Mouse (Mus musculus): ENCODE measurements around the gene Mpp3. TPM values are rescaled to one million over a fixed set of nuclear protein-coding genes. Genes with fewer than 3 reads are reported as not detected.
A peak's percentile ranks its signal among the peaks of the same experiment; 100 is the strongest.

Mpp3 gene
- total and polyA plus RNA-seq, 3 experiments, result 0.22 TPM; not detected in 2

- Histone ChIP-seq H3K4me1 (ENCODE audit: insufficient read depth, low read depth, low read length) (peaks cover 19% of the 10 kb centered on the region), H3K9me3 (replicated peaks) (no peaks in the 10 kb centered on the region), H3K36me3 (replicated peaks) (peaks cover 84% of the 10 kb centered on the region), H3K27me3 (ENCODE audit: insufficient read depth, low read length) (no peaks in the 10 kb centered on the region), H3K4me3 (ENCODE audit: low read depth, low read length) (no peak overlapping the region)
- no peak for DNase-seq (ENCODE audit: low spot score)
- ATAC-seq (ENCODE audit: extremely low read depth, insufficient number of reproducible peaks, low FRiP score, poor library complexity, severe bottlenecking), result no peak
- TF ChIP-seq GATA2 (IDR thresholded peaks at IDR 0.05; ENCODE audit: borderline replicate concordance, low read depth, low read length), result no peak
- no peak for TF ChIP-seq GATA1 (IDR thresholded peaks at IDR 0.05; ENCODE audit: borderline replicate concordance, low read length)
- TF ChIP-seq CTCF (IDR thresholded peaks at IDR 0.05; ENCODE audit: low read depth, low read length), result no peak
- TF ChIP-seq POLR2AphosphoS5 (IDR thresholded peaks at IDR 0.05; ENCODE audit: insufficient replicate concordance, low read depth, low read length), result no peak
- no peak for TF ChIP-seq TAL1 (conservative IDR thresholded peaks at IDR 0.05; ENCODE audit: low read depth, low read length)
Measured at GRCm38 (mm10) chr11:102063076-102063475, 34.8 kb upstream of the Mpp3 start.

DNA sequence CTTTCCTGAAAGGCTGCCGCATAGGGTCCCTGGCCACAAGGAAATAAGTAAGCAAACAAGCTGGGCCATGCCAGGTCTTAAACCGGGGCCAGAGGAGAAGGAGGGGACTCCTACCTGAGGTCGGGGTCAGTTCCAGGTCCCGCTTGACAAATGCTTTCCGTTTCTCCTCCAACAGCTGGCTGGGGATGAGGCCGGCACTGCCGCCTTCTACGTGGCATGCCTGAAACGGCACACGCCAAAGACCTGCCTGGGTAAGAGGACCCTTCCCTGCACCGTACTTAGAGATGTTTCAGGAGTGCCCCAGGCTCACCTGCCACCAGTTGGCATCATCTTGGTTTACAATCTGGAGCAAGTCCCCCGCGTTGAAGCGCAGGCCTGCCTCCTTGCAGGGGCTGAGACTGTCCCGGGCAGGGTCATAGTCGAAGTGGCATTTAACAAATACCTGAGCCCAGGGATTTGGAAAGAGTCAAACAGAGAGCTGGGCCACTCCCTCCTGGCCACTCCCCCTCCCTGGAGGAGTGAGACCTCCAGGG, 33.7 kb upstream of the Mpp3 start:
- no peaks in the 10 kb centered on the region for H3K27me3 ChIP-seq (ENCODE audit: insufficient read depth, low read length)
- DNase-seq (ENCODE audit: low spot score) (no peak), ATAC-seq (ENCODE audit: extremely low read depth, insufficient number of reproducible peaks, low FRiP score, poor library complexity, severe bottlenecking) (no peak)
- H3K36me3 ChIP-seq (replicated peaks), result peaks cover 84% of the 10 kb centered on the region
- H3K4me1 ChIP-seq (ENCODE audit: insufficient read depth, low read depth, low read length), result peaks cover 21% of the 10 kb centered on the region
- no peaks in the 10 kb centered on the region for H3K9me3 ChIP-seq (replicated peaks)
- no peak overlapping the region for H3K4me3 ChIP-seq (ENCODE audit: low read depth, low read length)
- TF ChIP-seq POLR2AphosphoS5 (IDR thresholded peaks at IDR 0.05; ENCODE audit: insufficient replicate concordance, low read depth, low read length) (no peak), GATA2 (IDR thresholded peaks at IDR 0.05; ENCODE audit: borderline replicate concordance, low read depth, low read length) (no peak), GATA1 (IDR thresholded peaks at IDR 0.05; ENCODE audit: borderline replicate concordance, low read length) (no peak), TAL1 (conservative IDR thresholded peaks at IDR 0.05; ENCODE audit: low read depth, low read length) (no peak), CTCF (IDR thresholded peaks at IDR 0.05; ENCODE audit: low read depth, low read length) (no peak)

DNA sequence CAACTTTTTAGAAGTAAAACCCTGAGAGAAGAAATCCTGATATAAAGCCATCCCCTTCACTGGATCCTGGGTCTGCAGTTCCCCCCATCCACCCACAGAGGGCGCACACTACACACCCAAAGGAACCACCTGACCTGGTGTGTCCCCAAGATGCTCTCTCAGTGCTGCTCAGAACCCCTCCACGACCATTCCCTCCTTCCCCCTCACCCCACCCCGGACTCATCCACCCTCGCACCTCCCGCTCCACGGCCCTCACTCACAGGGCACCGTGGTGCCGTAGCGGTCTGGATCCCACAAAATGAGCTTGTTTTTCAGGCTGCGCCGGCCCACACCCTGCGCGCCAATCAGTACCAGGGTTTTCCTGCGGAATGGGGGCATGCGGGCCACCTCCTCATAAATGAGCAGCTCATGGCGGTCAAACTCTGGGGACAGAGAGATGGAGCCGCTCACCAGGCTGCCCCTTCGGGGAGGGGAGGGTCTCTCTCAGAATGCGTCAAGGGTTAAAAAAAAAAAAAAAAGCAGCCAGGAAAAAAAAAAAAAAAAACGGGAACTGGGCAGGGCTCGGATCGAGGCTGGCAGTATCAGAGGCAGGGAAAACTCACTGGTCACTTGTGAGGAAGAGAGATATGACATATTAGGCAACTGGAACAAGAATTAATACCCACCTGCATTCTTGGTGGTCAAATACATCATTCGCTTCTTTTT, 33.1 kb upstream of the Mpp3 start:
- no peaks in the 10 kb centered on the region for H3K27me3 ChIP-seq (ENCODE audit: insufficient read depth, low read length)
- no peak overlapping the region for H3K4me3 ChIP-seq (ENCODE audit: low read depth, low read length)
- ATAC-seq (ENCODE audit: extremely low read depth, insufficient number of reproducible peaks, low FRiP score, poor library complexity, severe bottlenecking), result no peak

DNA sequence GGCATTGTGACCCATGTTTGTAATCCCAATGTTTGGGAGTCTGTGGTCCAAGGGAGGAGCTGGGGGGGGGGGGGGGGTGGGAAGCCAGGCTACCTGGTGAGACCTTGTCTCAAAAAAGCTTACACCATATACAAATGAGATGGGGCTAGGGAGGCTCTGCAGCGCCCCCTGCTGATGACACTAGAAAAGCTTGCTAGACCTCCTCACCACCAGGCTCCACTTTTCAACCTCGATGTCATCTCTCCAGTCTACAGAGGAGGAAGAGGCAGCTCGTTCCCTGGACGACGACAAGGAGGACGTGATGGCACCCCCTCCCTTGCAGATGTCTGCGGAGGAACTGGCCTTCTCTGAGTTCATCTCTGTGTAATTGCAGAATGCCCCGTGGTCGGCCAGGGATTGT, 25.6 kb upstream of the Mpp3 start:
- ATAC-seq (ENCODE audit: extremely low read depth, insufficient number of reproducible peaks, low FRiP score, poor library complexity, severe bottlenecking) (no peak), DNase-seq (ENCODE audit: low spot score) (no peak)
- Histone ChIP-seq H3K9me3 (replicated peaks) (no peaks in the 10 kb centered on the region), H3K4me1 (ENCODE audit: insufficient read depth, low read depth, low read length) (peaks cover 4% of the 10 kb centered on the region), H3K27me3 (ENCODE audit: insufficient read depth, low read length) (peaks cover 36% of the 10 kb centered on the region), H3K36me3 (replicated peaks) (peaks cover 18% of the 10 kb centered on the region), H3K4me3 (ENCODE audit: low read depth, low read length) (no peak overlapping the region)
- no peak for TF ChIP-seq TAL1 (conservative IDR thresholded peaks at IDR 0.05; ENCODE audit: low read depth, low read length)
- no peak for TF ChIP-seq GATA2 (IDR thresholded peaks at IDR 0.05; ENCODE audit: borderline replicate concordance, low read depth, low read length)
- TF ChIP-seq CTCF (IDR thresholded peaks at IDR 0.05; ENCODE audit: low read depth, low read length), result peak; percentile 45
- no peak for TF ChIP-seq GATA1 (IDR thresholded peaks at IDR 0.05; ENCODE audit: borderline replicate concordance, low read length)
- TF ChIP-seq POLR2AphosphoS5 (IDR thresholded peaks at IDR 0.05; ENCODE audit: insufficient replicate concordance, low read depth, low read length), result no peak

More for the DNA sequence above, 33.1 kb upstream of the Mpp3 start:
- peak; percentile 91 for DNase-seq (ENCODE audit: low spot score)
- Histone ChIP-seq H3K36me3 (replicated peaks) (peaks cover 81% of the 10 kb centered on the region), H3K4me1 (ENCODE audit: insufficient read depth, low read depth, low read length) (peaks cover 22% of the 10 kb centered on the region), H3K9me3 (replicated peaks) (no peaks in the 10 kb centered on the region)
- peak; percentile 99 for TF ChIP-seq CTCF (IDR thresholded peaks at IDR 0.05; ENCODE audit: low read depth, low read length)
- TF ChIP-seq POLR2AphosphoS5 (IDR thresholded peaks at IDR 0.05; ENCODE audit: insufficient replicate concordance, low read depth, low read length), result no peak

- Histone ChIP-seq H3K27me3 (ENCODE audit: insufficient read depth, low read length) (peaks cover 40% of the 10 kb centered on the region), H3K9me3 (replicated peaks) (no peaks in the 10 kb centered on the region), H3K4me3 (ENCODE audit: low read depth, low read length) (no peak overlapping the region), H3K4me1 (ENCODE audit: insufficient read depth, low read depth, low read length) (peaks cover 4% of the 10 kb centered on the region), H3K36me3 (replicated peaks) (peaks cover 11% of the 10 kb centered on the region)
- DNase-seq (ENCODE audit: low spot score) (no peak), ATAC-seq (ENCODE audit: extremely low read depth, insufficient number of reproducible peaks, low FRiP score, poor library complexity, severe bottlenecking) (no peak)
- TF ChIP-seq POLR2AphosphoS5 (IDR thresholded peaks at IDR 0.05; ENCODE audit: insufficient replicate concordance, low read depth, low read length), result no peak
- no peak for TF ChIP-seq GATA2 (IDR thresholded peaks at IDR 0.05; ENCODE audit: borderline replicate concordance, low read depth, low read length)
- no peak for TF ChIP-seq CTCF (IDR thresholded peaks at IDR 0.05; ENCODE audit: low read depth, low read length)
- no peak for TF ChIP-seq GATA1 (IDR thresholded peaks at IDR 0.05; ENCODE audit: borderline replicate concordance, low read length)
- no peak for TF ChIP-seq TAL1 (conservative IDR thresholded peaks at IDR 0.05; ENCODE audit: low read depth, low read length)
Measured at GRCm38 (mm10) chr11:102053183-102053582, 24.9 kb upstream of the Mpp3 start.

DNA sequence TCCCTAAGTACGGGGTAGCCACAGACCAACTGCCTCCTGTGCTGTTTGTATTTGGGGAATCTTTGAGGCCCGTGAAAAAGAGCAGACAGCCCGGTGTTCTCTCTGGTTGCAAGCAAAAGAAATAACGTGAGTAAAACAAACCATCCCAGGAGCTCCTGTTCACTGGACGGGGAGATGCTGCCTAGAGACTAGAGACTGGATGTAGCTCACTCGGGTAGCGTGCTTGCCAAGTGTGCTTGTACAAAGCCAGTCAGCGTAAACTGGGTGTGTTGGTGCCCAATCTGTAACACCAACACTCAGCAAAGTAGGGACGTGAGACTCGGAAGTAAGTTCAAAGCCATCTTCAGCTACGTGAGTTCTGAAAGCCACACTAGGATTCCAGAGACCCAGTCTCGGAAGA, 24.4 kb upstream of the Mpp3 start:
- DNase-seq (ENCODE audit: low spot score), result no peak
- TF ChIP-seq GATA2 (IDR thresholded peaks at IDR 0.05; ENCODE audit: borderline replicate concordance, low read depth, low read length), result no peak
- TF ChIP-seq CTCF (IDR thresholded peaks at IDR 0.05; ENCODE audit: low read depth, low read length), result no peak
- TF ChIP-seq GATA1 (IDR thresholded peaks at IDR 0.05; ENCODE audit: borderline replicate concordance, low read length), result no peak
- TF ChIP-seq TAL1 (conservative IDR thresholded peaks at IDR 0.05; ENCODE audit: low read depth, low read length), result no peak
- TF ChIP-seq POLR2AphosphoS5 (IDR thresholded peaks at IDR 0.05; ENCODE audit: insufficient replicate concordance, low read depth, low read length), result no peak
- Histone ChIP-seq H3K4me1 (ENCODE audit: insufficient read depth, low read depth, low read length) (peaks cover 4% of the 10 kb centered on the region), H3K27me3 (ENCODE audit: insufficient read depth, low read length) (peaks cover 40% of the 10 kb centered on the region), H3K9me3 (replicated peaks) (no peaks in the 10 kb centered on the region), H3K4me3 (ENCODE audit: low read depth, low read length) (no peak overlapping the region), H3K36me3 (replicated peaks) (peaks cover 7% of the 10 kb centered on the region)
- no peak for ATAC-seq (ENCODE audit: extremely low read depth, insufficient number of reproducible peaks, low FRiP score, poor library complexity, severe bottlenecking)
